8 mouse cellular contexts compared by ENCODE assay signal in the genomic region with DNA sequence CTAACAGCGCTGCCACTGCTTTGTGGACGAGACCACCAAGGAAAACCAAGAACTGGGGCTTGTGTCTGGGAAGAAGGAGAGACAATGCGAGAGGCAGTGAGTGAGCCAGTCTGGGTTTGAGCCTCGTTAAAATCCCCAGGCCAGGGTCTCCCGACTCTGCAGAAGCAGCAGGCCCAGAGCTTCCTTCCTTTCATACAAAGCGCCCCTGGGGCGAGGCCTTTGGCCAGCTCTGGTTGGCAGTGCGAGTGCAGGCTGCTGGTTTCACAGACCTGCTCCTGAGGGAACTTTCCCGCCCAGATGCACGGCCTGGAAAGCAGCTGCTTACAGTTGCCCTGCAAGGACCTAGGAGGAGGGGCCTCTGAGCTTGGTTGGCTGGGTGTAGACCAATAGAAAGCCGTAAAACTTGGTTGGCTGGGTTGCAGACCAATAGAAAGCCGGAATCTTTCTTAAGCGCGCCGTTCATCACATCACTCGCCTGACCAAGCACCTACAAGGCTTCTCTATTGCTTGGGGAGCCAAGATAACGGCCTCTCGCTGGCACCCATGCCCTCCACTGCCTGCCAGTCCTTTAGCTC. TPM values are rescaled to one million over a fixed set of nuclear protein-coding genes. Genes with fewer than 3 reads are reported as not detected.
DNase-seq lines count a peak whose midpoint lies in the region; ATAC-seq lines count a peak whose summit lies in the region.

No protein-coding gene starts in this region.

- no peaks in the 10 kb centered on the region for H3K36me3 ChIP-seq in hindbrain, embryonic 15.5 days

- DNase-seq in WW6 (ENCODE audit: low read depth, low spot score): peak; percentile 67
- peak; percentile 66 to 82 for DNase-seq in cerebellum, postnatal 4 days (ENCODE audit: low spot score in 2 of 2)
- DNase-seq in gastrocnemius, adult 18-20 months (ENCODE audit: low spot score): peak; percentile 79
- DNase-seq in layer of hippocampus, postnatal 25 days (ENCODE audit: extremely low spot score in 1 of 2, low spot score in 1 of 2): peak; percentile 38 to 52
- peak; percentile 91 for DNase-seq in lung, postnatal 10 days
- DNase-seq in retina, embryonic 14.5 days (ENCODE audit: low spot score): peak; percentile 98
- peak; percentile 71 for DNase-seq in thymus, postnatal 25 days

- peak overlapping the region; percentile 83 for H3K27ac ChIP-seq in hindbrain, embryonic 15.5 days (replicated peaks)

- no peaks in the 10 kb centered on the region for H3K27me3 ChIP-seq in hindbrain, embryonic 15.5 days

- H3K4me3 ChIP-seq in hindbrain, embryonic 15.5 days: peak overlapping the region; percentile 29

- H3K9me3 ChIP-seq in hindbrain, embryonic 15.5 days: no peaks in the 10 kb centered on the region

- H3K4me2 ChIP-seq in hindbrain, embryonic 15.5 days: peak overlapping the region; percentile 55

- peak overlapping the region; percentile 48 for H3K9ac ChIP-seq in hindbrain, embryonic 15.5 days

- ATAC-seq in hindbrain, embryonic 15.5 days (ENCODE audit: low FRiP score, low read depth): peak; percentile 94

- H3K4me1 ChIP-seq in hindbrain, embryonic 15.5 days (replicated peaks): peaks cover 72% of the 10 kb centered on the region

- 1% methylated on average over 18 of the region's 18 CpGs for WGBS in hindbrain, embryonic 15.5 days

RNA-seq across cellular contexts. Expression of a gene that starts 11.7 kb away (rescaled TPM):
- total RNA-seq in gastrocnemius, adult 18-20 months (2021): under 1 TPM; 0.19 to 0.37 TPM
- polyA plus RNA-seq in hindbrain, embryonic 15.5 days (2015; fragmentation: Nextera tagmentation; extraction: Ambion mirVana): 26.1 and 33.9 TPM in 2 replicates
- total RNA-seq in layer of hippocampus, postnatal 25 days (2021): 1 to 10 TPM in 1 of 2 experiments, under 1 TPM in 1; 0.42 to 1.0 TPM

RNA-seq across cellular contexts. Expression of a gene that starts 28.8 kb away (rescaled TPM):
- 1 to 10 TPM; 5.8 to 7.4 TPM for total RNA-seq in gastrocnemius, adult 18-20 months (2021)
- polyA plus RNA-seq in hindbrain, embryonic 15.5 days (2015; fragmentation: Nextera tagmentation; extraction: Ambion mirVana): 58.3 and 60.5 TPM in 2 replicates
- 10 to 100 TPM; 26.8 to 27.2 TPM for total RNA-seq in layer of hippocampus, postnatal 25 days (2021)

Comparison
In these comparisons a context has a peak if more than half of its experiments do, and no peak if none do; other contexts are left out.
1. Peak in every context shown above with its lines: DNase-seq, ATAC-seq, H3K4me3 ChIP-seq and H3K27ac ChIP-seq.
2. DNase-seq: peak in every context shown above with its lines; median percentile 98 in retina, embryonic 14.5 days; 91 in lung, postnatal 10 days; 79 in gastrocnemius, adult 18-20 months; 74 in cerebellum, postnatal 4 days; 71 in thymus, postnatal 25 days; 67 in WW6; 45 in layer of hippocampus, postnatal 25 days.